Mouse (Mus musculus): ENCODE measurements around the gene Unc79.
A peak's percentile ranks its signal among the peaks of the same experiment; 100 is the strongest.

Unc79 gene

GRCm38 (mm10) chr12:103041401-103041800 is 92.7 kb downstream of the Unc79 start:
- no peak for DNase-seq (ENCODE audit: low read depth, low spot score)

- DNase-seq (ENCODE audit: low read depth, low spot score): no peak
Observed at GRCm38 (mm10) chr12:103042711-103043110, 94.1 kb downstream of the Unc79 start.

DNA sequence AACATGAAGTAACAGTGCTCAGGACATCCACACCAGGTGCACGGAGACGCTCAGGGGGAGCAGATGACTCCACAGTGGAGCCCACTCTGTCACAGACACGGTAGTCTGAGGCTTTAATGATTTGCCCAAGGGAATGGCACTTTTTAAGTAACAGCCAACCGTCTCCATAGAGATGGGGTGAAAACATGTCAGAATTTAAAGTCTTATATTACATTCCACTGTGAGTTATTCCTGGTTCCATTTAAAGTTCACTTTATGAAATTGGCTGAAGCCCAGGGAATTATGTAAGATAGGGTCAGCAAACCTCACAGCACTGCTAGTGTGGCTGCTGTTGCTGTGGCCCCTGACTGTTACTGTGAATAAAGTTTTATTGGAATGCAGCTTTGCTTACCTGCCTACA is 95.8 kb downstream of the Unc79 start:
- DNase-seq (ENCODE audit: low read depth, low spot score): no peak

DNA sequence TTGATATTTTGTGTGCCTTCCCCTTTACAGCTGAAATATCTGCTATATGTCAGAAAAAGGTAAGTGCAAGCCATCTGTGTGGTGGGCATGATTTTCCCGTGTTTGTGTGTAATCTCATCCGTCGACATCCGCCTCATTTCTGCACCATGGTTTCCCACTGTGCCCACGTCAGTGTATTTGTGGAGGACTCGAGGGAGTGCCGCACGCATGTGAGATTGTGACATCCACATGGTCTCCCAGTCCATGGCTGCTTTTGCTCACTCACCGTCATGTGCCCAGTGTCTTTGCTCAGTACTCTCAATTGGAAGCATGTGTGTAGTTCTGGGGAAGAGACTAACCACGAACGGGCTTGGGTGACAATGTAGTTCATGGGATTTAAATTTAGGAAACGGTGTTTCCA is 101.2 kb downstream of the Unc79 start:
- DNase-seq (ENCODE audit: low read depth, low spot score): no peak

DNA sequence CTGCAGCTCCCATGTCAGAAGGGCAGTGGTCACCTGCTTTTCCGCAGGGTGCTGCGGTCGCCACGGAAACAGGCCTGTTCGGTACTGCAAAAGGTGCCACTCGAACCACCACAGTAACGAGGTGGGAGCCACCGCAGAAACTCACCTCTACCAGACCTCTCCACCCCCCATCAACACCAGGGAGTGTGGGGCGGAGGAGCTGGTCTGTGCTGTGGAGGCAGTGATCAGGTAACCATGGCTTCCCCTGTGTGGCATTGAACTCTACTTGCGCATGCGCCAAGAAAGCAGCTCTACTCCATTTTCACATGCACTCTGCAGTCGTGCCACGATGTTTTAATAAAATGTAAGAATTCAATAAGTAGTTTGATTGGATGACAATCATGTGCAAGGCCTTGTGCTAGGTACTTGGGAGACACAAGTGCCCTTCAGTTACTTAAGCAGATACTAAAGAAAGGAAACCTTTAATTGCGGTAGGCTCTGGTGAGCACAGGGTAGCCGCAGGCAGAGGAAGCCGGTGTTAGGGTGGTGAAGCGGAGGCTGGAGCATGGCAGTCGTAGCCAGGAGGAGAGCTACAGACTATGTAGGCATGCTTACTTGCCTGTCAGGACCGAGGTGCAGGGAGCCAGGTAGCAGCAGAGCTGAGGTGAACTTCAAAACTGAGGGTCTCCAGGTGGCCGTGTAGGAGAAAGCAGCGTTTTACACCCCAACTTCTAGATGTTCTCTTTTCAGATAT is 110.8 kb downstream of the Unc79 start:
- no peak for DNase-seq (ENCODE audit: low read depth, low spot score)

GRCm38 (mm10) chr12:103060791-103061190 is 112.1 kb downstream of the Unc79 start:
- DNase-seq (ENCODE audit: low read depth, low spot score): no peak

GRCm38 (mm10) chr12:103062133-103062532 is 113.5 kb downstream of the Unc79 start:
- no peak for DNase-seq (ENCODE audit: low read depth, low spot score)

- peak; percentile 65 for DNase-seq (ENCODE audit: low read depth, low spot score)
Observed at GRCm38 (mm10) chr12:103064944-103065343, 116.3 kb downstream of the Unc79 start.

- DNase-seq (ENCODE audit: low read depth, low spot score): no peak
Observed at GRCm38 (mm10) chr12:103068161-103068560, 119.5 kb downstream of the Unc79 start.

DNA sequence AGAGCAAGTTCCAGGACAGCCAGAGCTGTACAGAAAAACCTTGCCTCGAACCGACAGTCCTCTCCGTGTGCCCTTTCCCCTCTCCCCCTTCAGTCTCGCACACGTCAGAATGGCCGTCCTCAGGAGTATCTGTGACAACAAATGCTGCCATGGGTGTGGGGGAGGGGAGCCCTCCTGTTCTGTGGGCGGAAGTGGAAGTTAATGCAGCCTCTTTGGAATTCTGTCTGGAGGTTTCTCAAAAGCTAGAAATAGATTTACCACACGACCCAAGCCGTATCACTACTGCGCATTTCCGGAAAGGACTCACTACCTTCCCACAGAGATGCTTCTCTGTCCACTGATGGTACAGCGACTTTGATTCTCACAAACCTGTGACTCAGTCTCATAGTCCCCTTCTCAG is 120.9 kb downstream of the Unc79 start:
- DNase-seq (ENCODE audit: low read depth, low spot score): no peak

- DNase-seq (ENCODE audit: low read depth, low spot score): no peak
Observed at GRCm38 (mm10) chr12:103073953-103074352, 125.3 kb downstream of the Unc79 start.

- no peak for DNase-seq (ENCODE audit: low read depth, low spot score)
Observed at GRCm38 (mm10) chr12:103078751-103079150, 130.1 kb downstream of the Unc79 start.

GRCm38 (mm10) chr12:103080055-103080454 is 131.4 kb downstream of the Unc79 start:
- DNase-seq (ENCODE audit: low read depth, low spot score): no peak

DNA sequence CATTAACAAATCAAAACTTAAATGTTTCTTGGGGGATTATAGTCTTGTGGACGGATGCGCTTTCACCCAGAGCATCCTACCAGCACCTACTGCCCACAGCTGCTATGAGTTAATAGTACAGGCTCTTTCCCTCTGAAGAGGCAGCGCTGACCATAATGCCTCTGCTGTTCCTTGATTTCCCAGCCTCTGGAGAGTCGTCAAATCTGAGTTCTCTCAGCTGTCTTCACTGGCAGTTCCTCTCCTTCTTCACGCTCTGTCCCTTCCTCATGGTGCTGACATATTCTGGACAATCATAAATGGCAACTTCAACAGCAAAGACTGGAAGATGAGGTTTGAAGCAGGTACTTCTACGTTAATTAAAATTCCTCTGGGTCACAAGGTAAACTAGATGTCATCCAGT is 143.2 kb downstream of the Unc79 start:
- no peak for DNase-seq (ENCODE audit: low read depth, low spot score)

DNA sequence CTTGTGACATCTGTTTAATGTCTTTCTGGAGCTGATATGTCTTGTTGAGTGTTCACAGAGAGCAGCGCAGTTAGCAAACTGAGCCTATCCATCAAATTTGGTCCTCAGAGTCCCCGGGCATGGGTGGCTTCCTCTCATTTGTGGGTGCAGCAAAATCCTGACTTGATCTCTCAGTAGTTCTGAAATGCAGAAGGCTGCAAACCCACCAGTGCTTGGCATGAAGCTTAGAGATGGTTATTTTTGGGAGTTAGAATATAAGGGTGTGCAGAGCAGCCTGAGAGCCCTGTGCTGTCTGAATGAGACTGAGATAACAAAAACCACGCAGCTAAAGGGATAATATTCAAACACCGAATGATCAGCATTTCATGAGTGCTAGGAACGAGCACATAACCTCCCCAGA is 146.5 kb downstream of the Unc79 start:
- DNase-seq (ENCODE audit: low read depth, low spot score): peak; percentile 38

GRCm38 (mm10) chr12:103099185-103099584 is 150.5 kb downstream of the Unc79 start:
- DNase-seq (ENCODE audit: low read depth, low spot score): peak; percentile 45

DNA sequence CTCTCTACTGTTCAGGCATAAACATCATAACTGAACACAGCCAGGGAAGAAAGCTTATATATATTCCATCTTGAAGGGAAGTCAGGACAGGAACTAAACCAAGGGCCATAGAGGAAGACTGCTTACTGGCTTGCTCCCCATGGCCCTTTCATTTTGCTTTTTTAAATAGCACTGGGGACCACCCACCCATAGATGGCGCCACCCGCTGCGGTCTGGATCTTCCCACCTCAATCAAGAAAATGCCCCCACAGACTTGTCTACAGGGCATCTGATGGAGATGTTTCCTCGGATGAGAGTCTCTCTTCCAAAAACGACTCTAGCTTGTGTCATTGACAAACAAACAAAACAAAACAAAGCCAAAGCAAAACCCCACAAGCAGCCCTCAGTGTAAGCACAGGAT is 151.4 kb downstream of the Unc79 start:
- DNase-seq (ENCODE audit: low read depth, low spot score): no peak

DNA sequence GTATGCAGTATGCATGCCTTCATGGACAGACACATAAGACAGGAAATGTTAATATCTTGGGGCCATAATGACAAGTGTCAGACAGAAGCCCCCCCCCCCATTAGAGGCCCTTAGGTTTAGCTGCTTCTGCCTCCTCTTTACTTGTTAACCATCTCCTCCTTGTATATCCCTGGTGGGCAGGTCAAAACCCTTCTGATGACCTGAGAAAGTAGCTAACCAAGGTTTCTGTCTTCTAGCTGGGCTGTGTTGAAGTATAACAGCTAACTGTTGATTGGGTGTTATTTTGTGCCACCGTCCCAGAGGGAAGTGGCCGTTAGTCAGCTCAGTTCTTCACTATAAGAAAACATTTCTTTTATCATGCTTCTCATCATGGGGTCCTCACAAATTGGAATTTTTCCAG is 154.4 kb downstream of the Unc79 start:
- no peak for DNase-seq (ENCODE audit: low read depth, low spot score)

DNA sequence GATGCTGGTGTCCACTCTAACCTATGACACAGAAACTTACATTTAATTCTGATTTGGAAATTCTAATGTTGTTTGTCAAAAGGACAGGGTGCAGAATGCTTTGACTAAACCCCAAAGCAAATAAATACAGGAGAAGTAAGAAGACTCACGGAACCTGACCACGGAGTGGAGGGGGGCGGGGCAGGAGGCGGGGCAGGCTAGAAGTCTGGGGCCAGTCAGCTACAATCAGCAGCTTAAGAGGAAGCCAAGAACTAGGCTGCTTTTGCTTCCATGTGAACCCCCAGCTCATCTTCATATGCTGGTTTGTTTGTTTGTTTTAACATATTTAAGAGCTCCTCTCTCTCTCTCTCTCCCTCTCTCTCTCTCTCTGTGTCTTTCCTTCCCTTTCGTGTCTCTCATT is 154.9 kb downstream of the Unc79 start:
- DNase-seq (ENCODE audit: low read depth, low spot score): no peak

GRCm38 (mm10) chr12:103109301-103109700 is 160.6 kb downstream of the Unc79 start:
- DNase-seq (ENCODE audit: low read depth, low spot score): no peak

DNA sequence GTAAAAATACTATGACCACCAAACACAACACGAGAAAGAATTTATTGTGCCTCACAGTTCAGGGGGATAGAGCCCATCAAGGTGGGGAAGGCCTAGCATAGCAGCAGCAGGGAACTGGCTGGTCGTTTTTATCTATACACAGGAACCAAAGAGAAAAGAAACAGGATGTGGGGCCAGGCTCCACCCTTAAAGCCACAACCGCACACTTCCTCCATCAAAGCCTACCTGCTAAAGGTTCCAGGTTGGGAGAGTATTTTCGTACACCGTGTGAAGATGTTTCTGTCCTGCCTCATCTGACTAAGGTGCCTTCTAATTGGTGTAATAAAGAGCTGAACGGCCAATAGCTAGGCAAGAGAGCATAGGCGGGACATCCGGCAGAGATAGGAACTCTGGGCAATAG is 168.0 kb downstream of the Unc79 start:
- DNase-seq (ENCODE audit: low read depth, low spot score): no peak

- DNase-seq (ENCODE audit: low read depth, low spot score): no peak
Observed at GRCm38 (mm10) chr12:103117517-103118193, 169.0 kb downstream of the Unc79 start.

DNA sequence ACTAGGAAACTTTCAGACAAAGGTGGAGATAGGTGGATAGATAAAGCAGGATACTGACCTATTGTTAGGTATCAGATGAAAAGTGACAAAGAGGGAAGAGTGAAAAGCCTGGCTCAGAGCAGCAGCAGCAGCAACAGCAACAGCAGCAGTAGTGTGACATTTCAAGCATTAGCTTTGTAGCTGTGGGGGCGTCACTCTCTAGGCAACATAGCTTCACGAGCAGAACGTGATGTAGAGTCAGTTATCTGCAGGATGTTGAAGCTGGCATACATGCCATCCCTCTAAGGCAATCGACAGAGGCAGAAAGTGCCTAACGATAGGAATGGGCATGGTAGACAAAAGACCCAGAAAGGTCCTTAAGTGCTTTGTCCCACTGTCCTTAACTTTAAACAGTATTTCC is 173.3 kb downstream of the Unc79 start:
- DNase-seq (ENCODE audit: low read depth, low spot score): peak; percentile 57

Measured in telencephalon, adult 2 months (tissue).